Mouse (Mus musculus) regulatory T cell (primary cell): ENCODE data around the gene Mrpl38.

Source experiments
- in situ Hi-C: fragments of 300-600 bp; cut with MboI, MseI; formaldehyde crosslinking; loops from one replicate; pipeline ENCODE4 v1.15.1; 2025; ENCODE audit warnings: high pct_unique_total_duplicates

Mrpl38 gene

GRCm38 (mm10) chr11:116111611-116112203 lies 27.0 kb downstream of the Mrpl38 start:
- in situ Hi-C loops, result no loop called here

DNA sequence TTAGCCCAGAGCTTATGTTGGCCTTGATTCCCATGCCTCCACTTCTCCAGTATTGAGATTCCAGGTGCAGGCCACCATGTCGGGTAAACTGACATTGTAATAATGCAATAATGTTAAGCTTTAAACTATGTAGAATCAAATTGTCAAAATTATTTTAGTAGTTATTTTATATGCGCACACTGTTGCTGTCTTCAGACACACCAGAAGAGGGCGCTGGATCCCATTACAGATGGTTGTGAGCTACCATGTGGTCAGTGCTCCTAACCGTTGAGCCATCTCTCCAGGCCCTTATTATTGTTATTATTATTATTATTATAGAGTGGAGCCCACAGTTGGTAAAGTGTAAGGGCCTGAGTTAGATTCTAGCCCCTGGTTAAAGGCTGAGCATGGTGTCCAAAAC lies 27.6 kb downstream of the Mrpl38 start:
- in situ Hi-C loops, result no loop called here

GRCm38 (mm10) chr11:116110540-116110939 lies 28.1 kb downstream of the Mrpl38 start:
- in situ Hi-C loops, result no loop called here

GRCm38 (mm10) chr11:116110131-116110530 lies 28.5 kb downstream of the Mrpl38 start:
- in situ Hi-C loops, result no loop called here

GRCm38 (mm10) chr11:116109441-116110081 lies 29.1 kb downstream of the Mrpl38 start:
- in situ Hi-C loops, result no loop called here

- in situ Hi-C loops, result no loop called here
These were observed 30.1 kb downstream of the Mrpl38 start for GRCm38 (mm10) chr11:116108464-116109137.

DNA sequence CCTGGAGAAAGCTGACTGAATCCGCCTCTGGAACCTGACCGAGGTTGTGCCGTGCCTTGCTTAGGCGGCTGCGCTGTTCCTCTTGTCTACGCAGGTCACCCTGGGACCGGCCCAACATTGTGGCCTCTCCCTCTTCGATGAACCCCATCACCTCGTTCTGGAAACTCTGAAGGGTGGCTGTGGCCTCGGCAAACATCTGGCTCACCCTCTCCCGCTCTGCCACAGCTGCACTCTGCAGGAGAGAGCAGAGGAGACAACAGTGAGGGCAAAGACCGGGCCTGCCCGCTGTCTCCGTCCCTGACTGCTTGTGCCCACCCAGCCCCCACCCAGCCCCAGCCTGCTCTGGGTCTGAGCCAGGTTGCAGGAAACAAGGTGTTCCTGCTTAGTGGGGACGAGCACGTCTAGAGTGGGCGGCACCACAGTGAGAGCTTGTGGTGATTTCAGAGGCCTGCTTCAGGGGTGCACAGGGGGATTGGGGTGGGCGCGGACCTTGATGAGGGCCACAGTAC lies 30.8 kb downstream of the Mrpl38 start:
- in situ Hi-C loops, result no loop called here

DNA sequence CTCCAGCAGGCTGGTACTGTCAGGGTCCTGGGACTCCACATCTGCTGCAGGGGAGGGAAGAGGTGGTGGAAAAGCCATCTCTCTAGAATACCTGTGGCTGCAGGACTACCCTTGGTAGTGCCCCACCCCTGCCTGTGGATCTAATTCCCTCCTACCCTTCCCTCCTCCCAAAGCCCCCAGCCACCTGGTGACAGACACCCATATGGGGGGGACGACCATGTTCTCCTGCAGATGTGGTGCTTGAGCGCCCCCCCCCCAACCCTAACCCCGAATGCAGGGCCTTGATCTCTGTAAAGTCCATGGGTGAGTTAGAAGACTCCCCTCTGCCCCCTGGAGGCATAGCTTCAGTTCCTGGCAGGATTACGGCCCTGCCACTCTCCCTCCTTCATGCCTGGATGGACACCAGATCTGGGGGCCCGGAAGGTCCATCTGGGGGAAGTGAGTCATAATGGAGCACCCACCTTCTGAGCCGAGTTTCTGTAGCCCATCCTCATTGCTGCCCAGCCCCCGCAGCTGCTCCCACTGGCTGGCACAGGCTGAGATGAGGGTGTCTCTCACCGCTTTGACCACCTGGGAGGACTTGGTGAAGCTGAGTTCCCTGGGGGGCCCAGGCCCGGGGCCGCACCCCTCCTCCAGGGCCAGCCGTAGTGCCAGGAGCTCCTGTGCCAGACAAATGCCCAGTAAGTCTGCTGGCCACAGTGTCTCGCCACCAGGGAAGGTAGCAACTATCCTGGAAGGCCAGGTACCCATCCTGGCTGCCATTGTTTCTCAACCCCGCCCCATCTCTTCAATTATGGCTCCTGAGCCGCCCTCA lies 31.5 kb downstream of the Mrpl38 start:
- in situ Hi-C loops, result no loop called here

DNA sequence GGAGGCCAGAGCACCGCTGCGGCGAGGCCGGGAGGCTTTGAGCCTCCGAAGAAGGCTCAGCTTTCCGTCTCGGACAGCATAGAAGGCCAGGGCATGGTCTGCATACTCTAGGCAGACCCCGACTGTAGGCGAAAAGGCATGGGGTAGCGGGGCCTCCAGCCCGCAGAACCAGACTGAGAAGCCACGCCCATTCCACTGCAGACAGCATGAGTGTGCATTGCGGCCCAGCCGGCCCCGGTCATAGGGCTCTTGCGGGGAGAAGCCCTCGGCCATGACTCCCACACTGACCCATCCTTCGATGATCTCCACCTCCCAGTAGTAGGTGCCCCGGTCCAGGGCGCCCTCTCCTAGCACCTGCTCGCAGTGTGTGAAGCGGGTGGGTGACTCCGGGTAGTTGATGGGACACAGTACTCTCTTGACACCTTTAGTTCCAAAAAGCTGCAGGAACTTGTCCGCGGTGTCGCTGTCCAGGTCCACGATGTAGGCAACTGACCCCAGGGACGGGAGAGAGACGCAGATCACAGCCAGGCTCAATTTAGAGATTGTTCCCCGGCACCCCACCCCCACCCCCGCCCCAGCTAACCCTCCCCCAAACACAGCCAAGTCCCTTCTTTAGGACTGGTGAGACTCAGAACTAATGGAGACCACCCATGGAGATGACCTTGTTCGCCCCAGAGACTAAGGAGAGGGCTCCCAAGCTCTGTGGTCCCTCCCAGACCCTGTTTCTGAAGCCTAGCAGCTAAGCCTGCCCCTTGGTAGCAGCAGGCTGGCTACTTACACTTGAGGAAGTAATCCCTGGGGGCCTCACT lies 32.3 kb downstream of the Mrpl38 start:
- in situ Hi-C loops, result no loop called here

GRCm38 (mm10) chr11:116105065-116105464 lies 33.6 kb downstream of the Mrpl38 start:
- in situ Hi-C loops, result no loop called here

GRCm38 (mm10) chr11:116104006-116104646 lies 34.5 kb downstream of the Mrpl38 start:
- in situ Hi-C loops, result no loop called here

GRCm38 (mm10) chr11:116103572-116103971 lies 35.1 kb downstream of the Mrpl38 start:
- in situ Hi-C loops, result no loop called here

DNA sequence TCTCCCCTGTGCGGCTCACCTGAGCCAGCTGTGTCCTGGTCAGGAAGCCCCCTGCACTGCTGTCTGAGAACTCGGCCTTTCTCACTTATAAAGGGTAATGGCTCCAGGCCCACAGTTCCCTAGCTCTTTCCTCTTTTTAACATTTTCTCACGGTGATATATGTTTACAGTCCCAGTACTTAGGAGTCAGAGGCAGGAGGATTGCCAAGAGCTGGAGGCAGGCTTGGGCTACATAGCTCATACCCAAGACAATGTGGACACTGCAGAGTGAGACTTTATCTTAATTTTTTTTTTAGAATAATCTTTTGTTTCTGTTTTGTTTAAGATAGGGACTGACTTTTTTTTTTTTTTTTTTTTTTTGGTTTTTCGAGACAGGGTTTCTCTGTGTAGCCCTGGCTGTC lies 36.2 kb downstream of the Mrpl38 start:
- in situ Hi-C loops, result no loop called here

DNA sequence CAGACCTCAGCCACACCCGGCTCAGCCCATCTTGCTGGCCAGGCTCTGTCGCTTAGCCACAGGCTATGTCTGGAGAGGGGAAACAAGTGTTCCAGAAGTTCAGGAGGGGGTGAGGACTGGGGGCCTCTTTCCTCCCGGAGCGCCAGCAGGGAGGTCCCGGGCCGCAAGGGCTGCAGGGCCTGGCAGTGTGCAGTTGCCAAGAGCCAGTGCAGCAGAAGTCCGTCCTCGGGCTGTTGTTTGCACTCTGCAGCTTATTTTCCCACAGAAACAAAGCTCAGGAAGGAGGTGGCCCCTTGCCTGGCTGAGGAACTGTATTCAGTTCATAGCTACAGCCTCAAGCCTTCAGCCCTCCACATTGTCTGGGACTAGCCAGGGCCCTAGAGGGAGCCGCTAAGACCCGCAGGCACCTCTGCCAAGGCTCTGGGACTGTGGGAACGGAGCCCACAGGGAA lies 36.7 kb downstream of the Mrpl38 start:
- in situ Hi-C loops, result no loop called here

DNA sequence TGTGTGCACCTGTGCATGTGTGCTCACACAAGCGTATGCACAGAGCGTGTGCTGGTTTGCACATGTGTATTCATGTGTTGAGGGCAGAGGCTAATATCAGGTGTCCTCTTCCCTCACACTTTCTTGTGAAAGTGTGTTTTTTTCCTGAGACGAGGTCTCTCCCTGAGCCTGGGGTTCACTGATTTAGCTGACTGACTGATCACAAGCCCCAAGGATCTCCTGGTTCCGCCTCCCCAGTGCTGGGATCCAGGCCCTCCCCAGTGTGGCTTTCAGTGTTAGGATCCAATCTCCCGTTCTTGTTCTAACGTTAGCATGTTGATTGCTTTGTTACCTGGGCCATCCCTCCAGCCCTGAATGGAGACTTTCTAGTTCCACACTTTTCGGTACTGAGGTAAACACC lies 37.8 kb downstream of the Mrpl38 start:
- in situ Hi-C loops, result no loop called here

GRCm38 (mm10) chr11:116100385-116100784 lies 38.3 kb downstream of the Mrpl38 start:
- in situ Hi-C loops, result no loop called here

DNA sequence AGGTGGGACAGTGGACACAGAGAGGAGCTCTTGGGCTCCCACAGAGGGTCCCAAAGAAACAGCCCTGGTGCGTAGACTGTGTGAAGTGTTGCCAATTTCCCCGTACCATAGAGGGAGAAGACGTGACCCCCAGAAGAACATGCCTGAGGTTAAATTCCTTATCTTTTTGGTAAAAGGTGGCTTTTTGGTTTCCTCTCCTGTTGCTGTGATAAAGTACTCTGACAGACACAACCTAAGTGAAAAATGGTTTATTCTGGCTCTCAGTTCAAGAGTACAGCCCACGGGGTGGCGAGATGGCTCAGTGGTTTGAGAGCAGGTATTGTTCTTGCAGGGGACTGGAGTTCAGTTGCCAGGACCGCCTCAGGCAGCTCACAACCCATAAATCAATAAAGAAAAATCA lies 39.2 kb downstream of the Mrpl38 start:
- in situ Hi-C loops, result no loop called here

GRCm38 (mm10) chr11:116098711-116099460 lies 39.8 kb downstream of the Mrpl38 start:
- in situ Hi-C loops, result no loop called here

DNA sequence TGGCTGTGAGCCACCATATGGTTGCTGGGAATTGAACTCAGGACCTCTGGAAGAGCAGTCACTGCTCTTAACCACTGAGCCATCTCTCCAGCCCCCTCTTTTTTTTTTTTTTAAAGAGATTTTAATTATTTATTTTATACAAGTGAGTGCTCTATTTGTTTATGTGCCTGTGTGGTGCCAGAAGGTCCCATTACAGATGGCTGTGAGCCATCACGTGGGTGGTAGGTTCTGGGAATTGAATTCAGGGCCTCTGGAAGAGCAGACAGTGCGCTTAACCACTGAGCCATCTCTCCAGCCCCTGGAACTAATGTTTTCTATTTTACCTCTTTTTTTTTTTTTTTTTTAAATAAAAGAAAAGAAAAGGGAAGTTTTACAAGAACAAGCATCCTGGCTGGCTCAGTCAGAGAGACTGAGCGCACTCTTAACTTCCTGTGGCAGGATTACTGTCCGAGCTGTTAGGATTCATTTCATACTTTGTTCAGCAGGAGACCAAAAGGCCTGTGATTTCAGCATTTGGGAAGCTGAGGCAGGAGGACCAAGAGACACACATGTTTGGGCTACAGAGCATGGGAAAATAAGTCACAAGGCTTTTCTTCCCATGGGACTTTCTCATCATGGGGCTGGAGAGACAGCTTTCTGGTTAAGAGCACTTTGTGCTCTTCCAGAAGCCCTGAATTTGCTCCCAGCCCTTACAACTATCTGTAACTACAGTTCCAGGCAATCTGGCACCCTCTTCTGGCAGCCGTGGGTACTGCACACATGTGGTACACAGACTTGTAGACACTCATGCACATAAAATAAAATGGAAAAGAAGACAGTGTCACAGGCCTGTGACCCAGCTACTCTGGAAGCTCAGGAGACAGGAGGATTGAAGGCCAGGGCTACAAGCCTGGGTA lies 42.2 kb downstream of the Mrpl38 start:
- in situ Hi-C loops, result no loop called here
